Mouse (Mus musculus) embryonic facial prominence, embryonic 15.5 days (tissue): ENCODE measurements around the gene Erc1. TPM values are rescaled to one million over a fixed set of nuclear protein-coding genes. Genes with fewer than 3 reads are reported as not detected.

Experiments used
- ATAC-seq: fragments of 200-750 bp; cut with Nextera tagmentation; 2 replicates; pipeline ENCODE4 v1.8.0; 2017; ENCODE audit warnings: low read depth, moderate TSS enrichment; ENCODE audit not compliant: insufficient number of reproducible peaks, low FRiP score, low TSS enrichment
- H3K27ac ChIP-seq: fragments of 300-500 bp; sonication (generic); replicated peaks from 2 replicates; pipeline ENCODE4 v1.5.1; 2015; ENCODE audit warnings: mild to moderate bottlenecking, inconsistent platforms
- H3K27me3 ChIP-seq: fragments of 300-500 bp; sonication (generic); 2 replicates; pipeline ENCODE4 v1.6.1; 2015; ENCODE audit warnings: inconsistent platforms
- H3K36me3 ChIP-seq: fragments of 300-500 bp; sonication (generic); 2 replicates; pipeline ENCODE4 v1.6.1; 2015; ENCODE audit warnings: mild to moderate bottlenecking, inconsistent platforms
- H3K4me1 ChIP-seq: fragments of 300-500 bp; sonication (generic); 2 replicates; pipeline ENCODE4 v1.6.1; 2015; ENCODE audit warnings: inconsistent platforms
- H3K4me2 ChIP-seq: fragments of 300-500 bp; sonication (generic); replicated peaks from 2 replicates; pipeline ENCODE4 v1.6.1; 2015; ENCODE audit warnings: mild to moderate bottlenecking, inconsistent platforms
- H3K4me3 ChIP-seq: fragments of 300-500 bp; sonication (generic); replicated peaks from 2 replicates; pipeline ENCODE4 v1.5.1; 2015; ENCODE audit warnings: mild to moderate bottlenecking, inconsistent platforms
- H3K9ac ChIP-seq: fragments of 300-500 bp; sonication (generic); 2 replicates; pipeline ENCODE4 v1.6.1; 2015; ENCODE audit warnings: inconsistent platforms
- H3K9me3 ChIP-seq: fragments of 300-500 bp; sonication (generic); replicated peaks from 2 replicates; pipeline ENCODE4 v1.6.1; 2016; ENCODE audit warnings: inconsistent platforms
- WGBS: fragments of 180-500 bp; shearing (Covaris S2); methylation state at CpG from one replicate; pipeline ENCODE4 v1.1.7; 2015; 5-methylcytosine and 5-hydroxymethylcytosine counted together
- polyA plus RNA-seq: library from polyadenylated mRNA; unstranded; fragments of >200 nt; fragmentation: Nextera tagmentation; extraction: Ambion mirVana; gene quantifications from 2 replicates; pipeline ENCODE4 v1.2.1, GENCODE M21; 2015

The Erc1 gene
- polyA plus RNA-seq, 1 experiment from 2014 or later: 19.2 TPM

DNA sequence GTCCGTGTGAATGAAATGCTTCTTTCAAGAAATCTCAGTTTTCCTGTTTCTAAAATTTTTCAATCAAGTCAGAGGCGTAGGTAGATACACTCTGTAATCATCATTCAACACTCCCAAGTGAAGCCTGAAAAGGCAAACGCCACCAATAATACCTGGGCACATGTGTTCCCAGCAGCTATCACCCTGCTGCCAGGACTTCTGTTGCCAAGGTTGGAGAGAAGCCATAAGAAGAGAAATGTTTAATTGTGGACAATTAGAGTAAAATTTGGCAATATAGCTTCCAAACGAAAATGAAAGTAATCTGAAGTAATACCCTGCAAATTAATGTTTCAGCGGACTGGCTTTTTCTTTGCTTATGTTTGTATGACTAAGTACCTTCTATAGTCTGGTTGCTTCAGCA is 140.1 kb downstream of the Erc1 start:
- no peak overlapping the region for H3K4me2 ChIP-seq
- H3K9me3 ChIP-seq: no peaks in the 10 kb centered on the region
- no peaks in the 10 kb centered on the region for H3K4me1 ChIP-seq
- 76% methylated on average over 5 of the region's 5 CpGs for WGBS
- H3K4me3 ChIP-seq: no peak overlapping the region
- no peak for ATAC-seq
- H3K36me3 ChIP-seq: no peaks in the 10 kb centered on the region
- no peak overlapping the region for H3K27ac ChIP-seq
- H3K9ac ChIP-seq: no peak overlapping the region
- no peaks in the 10 kb centered on the region for H3K27me3 ChIP-seq

DNA sequence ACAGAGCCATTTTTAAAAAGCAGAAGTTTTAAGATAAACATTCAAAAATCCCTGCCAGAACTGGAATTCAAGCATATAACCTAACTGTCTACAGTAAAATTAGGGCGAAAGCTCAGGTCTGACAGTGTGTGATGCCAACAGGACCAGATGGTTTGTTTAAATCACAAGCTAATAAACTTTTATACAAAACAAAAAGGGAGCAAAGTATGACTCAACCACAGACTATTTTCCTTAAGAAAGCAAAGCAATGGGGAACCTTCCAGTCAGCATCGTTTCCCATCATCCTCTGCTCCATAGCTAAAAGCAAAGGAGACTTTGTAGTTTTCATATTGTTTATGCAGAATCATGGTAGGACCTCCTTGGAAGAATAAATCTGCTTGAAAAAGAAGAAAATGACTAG is 143.1 kb downstream of the Erc1 start:
- no peak overlapping the region for H3K9ac ChIP-seq
- H3K4me1 ChIP-seq: no peaks in the 10 kb centered on the region
- H3K27me3 ChIP-seq: no peaks in the 10 kb centered on the region
- no peak for ATAC-seq
- no peak overlapping the region for H3K27ac ChIP-seq
- H3K36me3 ChIP-seq: no peaks in the 10 kb centered on the region
- H3K4me3 ChIP-seq: no peak overlapping the region
- no peak overlapping the region for H3K4me2 ChIP-seq
- 78% methylated on average over 2 of the region's 2 CpGs for WGBS
- no peaks in the 10 kb centered on the region for H3K9me3 ChIP-seq

GRCm38 (mm10) chr6:119692754-119693153 is 155.2 kb downstream of the Erc1 start:
- Histone ChIP-seq H3K36me3 (0 out of 2 replicates have a peak, but pooled peaks cover 5% of the 10 kb centered on the region), H3K4me1 (no peaks in the 10 kb centered on the region), H3K9ac (no peak overlapping the region), H3K9me3 (no peaks in the 10 kb centered on the region), H3K27me3 (no peaks in the 10 kb centered on the region), H3K4me2 (no peak overlapping the region), H3K27ac (no peak overlapping the region), H3K4me3 (no peak overlapping the region)
- whole genome bisulfite sequencing: 85% methylated on average over 5 of the region's 5 CpGs
- ATAC-seq: no peak

GRCm38 (mm10) chr6:119686470-119686869 is 161.5 kb downstream of the Erc1 start:
- Histone ChIP-seq H3K9ac (no peak overlapping the region), H3K27me3 (no peaks in the 10 kb centered on the region), H3K36me3 (no peaks in the 10 kb centered on the region), H3K4me3 (no peak overlapping the region), H3K9me3 (no peaks in the 10 kb centered on the region), H3K4me2 (no peak overlapping the region), H3K4me1 (no peaks in the 10 kb centered on the region), H3K27ac (no peak overlapping the region)
- ATAC-seq: no peak

GRCm38 (mm10) chr6:119680746-119681145 is 167.2 kb downstream of the Erc1 start:
- Histone ChIP-seq H3K4me2 (no peak overlapping the region), H3K9ac (no peak overlapping the region), H3K27ac (no peak overlapping the region), H3K4me3 (no peak overlapping the region), H3K9me3 (no peaks in the 10 kb centered on the region), H3K4me1 (no peaks in the 10 kb centered on the region), H3K27me3 (no peaks in the 10 kb centered on the region), H3K36me3 (no peaks in the 10 kb centered on the region)
- ATAC-seq: no peak
- 86% methylated on average over 2 of the region's 2 CpGs for WGBS

DNA sequence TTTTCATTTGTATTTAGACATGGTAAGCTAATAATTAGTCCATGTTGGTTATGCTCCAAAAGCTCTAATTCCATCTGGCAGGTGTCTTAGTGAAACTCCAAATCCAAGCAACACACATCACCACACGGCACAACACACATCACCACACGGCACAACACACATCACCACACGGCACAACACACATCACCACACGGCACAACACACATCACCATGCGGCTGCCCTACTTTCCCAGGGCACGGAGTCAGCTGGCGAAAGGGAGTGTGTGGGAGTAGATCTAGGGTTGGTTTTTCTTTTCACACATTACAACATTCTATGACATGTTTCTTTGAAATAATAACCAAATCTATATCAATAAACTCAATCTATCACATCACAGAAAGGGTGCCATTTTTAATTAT is 173.2 kb downstream of the Erc1 start:
- H3K4me1 ChIP-seq: 0 out of 2 replicates have a peak, but pooled peaks cover 3% of the 10 kb centered on the region
- H3K9me3 ChIP-seq: no peaks in the 10 kb centered on the region
- no peaks in the 10 kb centered on the region for H3K36me3 ChIP-seq
- ATAC-seq: no peak
- WGBS: 92% methylated on average over 7 of the region's 7 CpGs
- no peak overlapping the region for H3K4me2 ChIP-seq
- H3K4me3 ChIP-seq: no peak overlapping the region
- no peaks in the 10 kb centered on the region for H3K27me3 ChIP-seq
- no peak overlapping the region for H3K27ac ChIP-seq
- H3K9ac ChIP-seq: no peak overlapping the region

GRCm38 (mm10) chr6:119674201-119674810 is 173.7 kb downstream of the Erc1 start:
- Histone ChIP-seq H3K27ac (no peak overlapping the region), H3K4me3 (no peak overlapping the region), H3K4me2 (no peak overlapping the region), H3K27me3 (no peaks in the 10 kb centered on the region), H3K9me3 (no peaks in the 10 kb centered on the region), H3K36me3 (no peaks in the 10 kb centered on the region), H3K4me1 (0 out of 2 replicates have a peak, but pooled peaks cover 3% of the 10 kb centered on the region), H3K9ac (no peak overlapping the region)
- peak; percentile 63 for ATAC-seq
- WGBS: 69% methylated on average over 5 of the region's 5 CpGs

- Histone ChIP-seq H3K27me3 (no peaks in the 10 kb centered on the region), H3K27ac (no peak overlapping the region), H3K36me3 (no peaks in the 10 kb centered on the region), H3K9ac (no peak overlapping the region), H3K9me3 (no peaks in the 10 kb centered on the region), H3K4me2 (no peak overlapping the region), H3K4me3 (no peak overlapping the region), H3K4me1 (0 out of 2 replicates have a peak, but pooled peaks cover 3% of the 10 kb centered on the region)
- 61% methylated on average over 3 of the region's 3 CpGs for WGBS
- ATAC-seq: no peak
Measured at GRCm38 (mm10) chr6:119669746-119670145, 178.2 kb downstream of the Erc1 start.

DNA sequence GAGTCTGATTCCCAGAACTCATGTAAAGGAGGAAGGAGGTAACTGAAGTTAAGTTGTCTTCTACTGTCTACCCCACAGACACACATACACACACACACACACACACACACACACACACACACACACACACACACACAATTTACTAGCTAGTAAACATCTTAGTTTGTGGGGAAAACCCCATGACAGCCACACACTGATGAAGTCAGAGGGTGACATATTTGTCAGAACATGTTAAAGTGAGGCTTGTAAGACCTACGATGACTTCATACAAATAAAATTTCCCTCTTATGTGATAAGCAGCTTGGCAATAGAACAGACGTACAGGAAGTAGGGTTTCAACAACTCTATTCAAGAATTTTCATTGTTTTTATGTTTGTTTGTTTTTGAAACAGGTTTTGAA is 185.0 kb downstream of the Erc1 start:
- H3K9ac ChIP-seq: no peak overlapping the region
- H3K4me2 ChIP-seq: no peak overlapping the region
- ATAC-seq: no peak
- H3K36me3 ChIP-seq: no peaks in the 10 kb centered on the region
- no peak overlapping the region for H3K27ac ChIP-seq
- WGBS: 63% methylated on average over 2 of the region's 2 CpGs
- no peaks in the 10 kb centered on the region for H3K4me1 ChIP-seq
- H3K4me3 ChIP-seq: no peak overlapping the region
- no peaks in the 10 kb centered on the region for H3K27me3 ChIP-seq
- no peaks in the 10 kb centered on the region for H3K9me3 ChIP-seq

GRCm38 (mm10) chr6:119661081-119661493 is 186.9 kb downstream of the Erc1 start:
- ATAC-seq: no peak
- no peak overlapping the region for H3K4me3 ChIP-seq
- no peaks in the 10 kb centered on the region for H3K36me3 ChIP-seq
- no peak overlapping the region for H3K9ac ChIP-seq
- 50% methylated on average over 3 of the region's 3 CpGs for WGBS
- no peaks in the 10 kb centered on the region for H3K4me1 ChIP-seq
- no peak overlapping the region for H3K4me2 ChIP-seq
- H3K9me3 ChIP-seq: no peaks in the 10 kb centered on the region
- no peaks in the 10 kb centered on the region for H3K27me3 ChIP-seq
- H3K27ac ChIP-seq: no peak overlapping the region

- Histone ChIP-seq H3K36me3 (no peaks in the 10 kb centered on the region), H3K9me3 (no peaks in the 10 kb centered on the region), H3K4me3 (no peak overlapping the region), H3K4me1 (no peaks in the 10 kb centered on the region), H3K4me2 (no peak overlapping the region), H3K27me3 (no peaks in the 10 kb centered on the region), H3K9ac (no peak overlapping the region), H3K27ac (no peak overlapping the region)
- 88% methylated on average over 2 of the region's 2 CpGs for WGBS
- no peak for ATAC-seq
Measured at GRCm38 (mm10) chr6:119658441-119658840, 189.5 kb downstream of the Erc1 start.

DNA sequence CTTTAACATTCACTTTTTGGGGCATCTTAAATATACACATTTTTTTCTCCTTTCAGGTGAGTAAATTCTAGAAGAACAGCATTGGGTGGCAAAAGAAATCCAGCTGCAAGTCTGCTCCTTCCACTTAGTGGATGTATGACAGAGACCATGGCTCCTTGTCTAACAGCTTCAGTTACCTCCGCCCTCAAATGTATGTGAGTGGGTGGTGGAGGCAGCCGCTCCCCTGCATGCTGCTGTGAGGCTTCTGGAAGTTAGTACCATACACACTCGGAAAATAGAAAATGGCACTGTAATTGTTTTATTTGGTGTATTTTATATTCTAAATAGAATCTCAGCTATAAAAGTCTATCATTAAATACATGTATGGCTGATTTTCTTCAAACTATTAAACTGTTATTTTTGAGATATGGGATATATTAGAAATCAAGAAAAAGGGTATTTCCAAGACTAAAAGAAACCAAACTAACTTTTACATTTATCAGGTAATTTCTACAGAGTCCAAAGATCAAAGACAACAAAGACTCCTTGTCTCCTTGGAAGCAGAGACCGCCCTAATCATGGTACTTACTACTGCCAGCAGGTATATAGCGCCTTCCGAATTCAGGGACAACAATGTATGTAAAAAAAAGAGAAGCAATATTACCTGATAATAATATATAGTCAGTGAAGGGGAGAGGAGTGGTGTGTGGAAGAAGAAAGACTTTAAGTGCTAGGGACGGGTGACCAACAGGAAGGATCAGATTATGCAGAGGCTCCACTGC is 190.4 kb downstream of the Erc1 start:
- no peaks in the 10 kb centered on the region for H3K4me1 ChIP-seq
- H3K9me3 ChIP-seq: no peaks in the 10 kb centered on the region
- no peak for ATAC-seq
- H3K27me3 ChIP-seq: no peaks in the 10 kb centered on the region
- H3K36me3 ChIP-seq: no peaks in the 10 kb centered on the region
- H3K4me3 ChIP-seq: no peak overlapping the region
- no peak overlapping the region for H3K9ac ChIP-seq
- H3K27ac ChIP-seq: no peak overlapping the region
- H3K4me2 ChIP-seq: no peak overlapping the region
- 85% methylated on average over 7 of the region's 7 CpGs for WGBS
